In the genomic region with DNA sequence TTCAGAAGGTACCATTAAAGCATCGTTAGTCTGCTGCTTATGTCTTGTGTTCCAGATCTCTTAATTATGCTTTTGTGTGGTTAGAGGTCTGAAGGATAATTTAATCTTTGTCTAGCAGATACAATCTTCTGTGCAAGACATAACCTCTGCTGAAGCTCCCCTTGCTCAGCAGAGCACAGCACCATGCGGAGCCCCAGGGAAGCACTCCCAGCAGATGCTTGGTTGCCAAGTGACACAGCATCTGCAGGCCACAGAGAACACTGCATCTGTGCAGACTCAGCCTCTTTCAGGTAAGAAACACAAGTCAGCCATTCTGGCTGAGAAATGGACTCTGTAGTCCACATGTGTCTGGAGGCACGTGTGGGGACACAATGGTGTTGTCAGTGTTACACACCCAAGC, we compare ENCODE assay signal across 29 mouse cellular contexts. TPM values are rescaled to one million over a fixed set of nuclear protein-coding genes. Genes with fewer than 3 reads are reported as not detected.
A peak's percentile ranks its signal among the peaks of the same experiment; 100 is the strongest.
DNase-seq lines count a peak whose midpoint lies in the region; ATAC-seq lines count a peak whose summit lies in the region.
"Had no signal": no experiment of that assay in that cellular context is flagged by ENCODE, and none has a peak within 500 bp of the region (broad histone marks: within the 10 kb centered on the region; RNA-seq: fewer than 3 reads in every experiment).

No protein-coding gene starts in this region.

- peak; percentile 62; the same call in 1 of the 2 replicates for ATAC-seq in kidney, embryonic 14.5 days (ENCODE audit: low FRiP score, low TSS enrichment)
- 0 out of 2 replicates have a peak, but pooled peaks have one; percentile 50 for ATAC-seq in neural tube, embryonic 12.5 days (ENCODE audit: low FRiP score, low read depth)
- ATAC-seq: forebrain, embryonic 13.5 days; liver, embryonic 12.5 days; liver, postnatal 0 days had no signal

- DNase-seq in adrenal gland, postnatal 14 days = peak; percentile 22
- no peak for DNase-seq in adrenal gland, adult 8-10 months
- DNase-seq in kidney, postnatal 25 days = no peak
- no peak for DNase-seq in neural tube, embryonic 10.5 days (ENCODE audit: extremely low spot score, low spot score)
- DNase-seq in right cerebral cortex, postnatal 25 days = no peak
- DNase-seq: adrenal gland, postnatal 25 days; cerebellum, adult 2 months; cerebellum, postnatal 14 days; gastrocnemius, postnatal 25 days; heart, adult 11 months; kidney, adult 9 months; kidney, postnatal 14 days; left cerebral cortex, postnatal 4 days; liver, postnatal 0 days; lung, postnatal 36 days; spleen, adult 18-20 months; thymus, postnatal 14 days had no signal

- H3K4me2 ChIP-seq in kidney, embryonic 14.5 days (replicated peaks; ENCODE audit: low read depth, low read length) = no peak overlapping the region
- H3K4me2 ChIP-seq in neural tube, embryonic 12.5 days (replicated peaks) = no peak overlapping the region
- H3K4me2 ChIP-seq: forebrain, embryonic 13.5 days; heart, embryonic 15.5 days; liver, embryonic 12.5 days; midbrain, embryonic 12.5 days; neural tube, embryonic 13.5 days had no signal

- no peaks in the 10 kb centered on the region for H3K4me1 ChIP-seq in kidney, embryonic 14.5 days (ENCODE audit: control insufficient read depth, insufficient read depth, low read length)
- no peaks in the 10 kb centered on the region for H3K4me1 ChIP-seq in neural tube, embryonic 12.5 days
- H3K4me1 ChIP-seq: forebrain, embryonic 13.5 days; heart, embryonic 10.5 days; heart, embryonic 15.5 days; liver, embryonic 12.5 days had no signal

- 75% methylated on average over 3 of the region's 3 CpGs for WGBS in kidney, embryonic 14.5 days
- 77% methylated on average over 3 of the region's 3 CpGs for WGBS in neural tube, embryonic 12.5 days

- H3K36me3 ChIP-seq in kidney, embryonic 14.5 days (ENCODE audit: control insufficient read depth, insufficient read depth, low read length) = no peaks in the 10 kb centered on the region
- no peaks in the 10 kb centered on the region for H3K36me3 ChIP-seq in neural tube, embryonic 12.5 days
- H3K36me3 ChIP-seq: heart, embryonic 10.5 days; liver, embryonic 12.5 days; midbrain, embryonic 12.5 days had no signal

- no peaks in the 10 kb centered on the region for H3K27me3 ChIP-seq in kidney, embryonic 14.5 days (ENCODE audit: control insufficient read depth, insufficient read depth, low read length)
- no peaks in the 10 kb centered on the region for H3K27me3 ChIP-seq in neural tube, embryonic 12.5 days (replicated peaks)
- H3K27me3 ChIP-seq: CH12.LX; forebrain, embryonic 13.5 days; heart, embryonic 15.5 days; liver, embryonic 12.5 days; midbrain, embryonic 12.5 days; neural tube, embryonic 13.5 days had no signal

- H3K9ac ChIP-seq in kidney, embryonic 14.5 days (ENCODE audit: low read depth, low read length) = no peak overlapping the region
- H3K9ac ChIP-seq in neural tube, embryonic 12.5 days = no peak overlapping the region
- H3K9ac ChIP-seq: forebrain, embryonic 13.5 days; heart, embryonic 15.5 days; liver, embryonic 12.5 days; liver, postnatal 0 days; midbrain, embryonic 12.5 days; neural tube, embryonic 13.5 days had no signal

- H3K9me3 ChIP-seq in kidney, embryonic 14.5 days (ENCODE audit: control insufficient read depth, low read length) = no peaks in the 10 kb centered on the region
- no peaks in the 10 kb centered on the region for H3K9me3 ChIP-seq in neural tube, embryonic 12.5 days
- H3K9me3 ChIP-seq: forebrain, embryonic 13.5 days; heart, embryonic 10.5 days; heart, embryonic 15.5 days; liver, embryonic 12.5 days; midbrain, embryonic 12.5 days; neural tube, embryonic 13.5 days had no signal

- H3K27ac ChIP-seq in kidney, embryonic 14.5 days (ENCODE audit: low read depth, low read length) = no peak overlapping the region
- no peak overlapping the region for H3K27ac ChIP-seq in neural tube, embryonic 12.5 days
- H3K27ac ChIP-seq: forebrain, embryonic 13.5 days; heart, embryonic 10.5 days; heart, embryonic 15.5 days; liver, embryonic 12.5 days; midbrain, embryonic 12.5 days; neural tube, embryonic 13.5 days had no signal

- H3K4me3 ChIP-seq in kidney, embryonic 14.5 days (ENCODE audit: low read length) = no peak overlapping the region
- no peak overlapping the region for H3K4me3 ChIP-seq in neural tube, embryonic 12.5 days
- H3K4me3 ChIP-seq: erythroblast, embryonic 14.5 days; forebrain, embryonic 13.5 days; heart, embryonic 10.5 days; heart, embryonic 15.5 days; liver, embryonic 12.5 days; midbrain, embryonic 12.5 days; neural tube, embryonic 13.5 days had no signal

RNA-seq across cellular contexts. Expression of gene Ephx4, which starts 32.5 kb away (rescaled TPM):
- 0.74 and 0.86 TPM in 2 replicates for total RNA-seq in adrenal gland, postnatal 14 days (2021)
- total RNA-seq in adrenal gland, adult 8-10 months (2022) = 1 to 10 TPM; 1.4 to 3.1 (median 2.1) TPM
- polyA plus RNA-seq in kidney, embryonic 14.5 days (2014; fragmentation: Nextera tagmentation; extraction: Ambion mirVana) = 2.5 and 2.7 TPM in 2 replicates
- 1.5 TPM in 2 replicates for polyA plus RNA-seq in neural tube, embryonic 12.5 days (2016; fragmentation: Nextera tagmentation; extraction: Ambion mirVana)
- total RNA-seq: megakaryocyte, adult 5-6 weeks had no signal
- polyA plus RNA-seq: C2C12; erythroblast, embryonic 14.5 days; liver, embryonic 12.5 days had no signal

RNA-seq across cellular contexts. Expression of gene Brdt, which starts 39.1 kb away (rescaled TPM):
- total RNA-seq in adrenal gland, postnatal 14 days (2021) = 3.5 and 4.5 TPM in 2 replicates
- 1 to 10 TPM; 3.3 to 5.2 (median 4.0) TPM for total RNA-seq in adrenal gland, adult 8-10 months (2022)
- 1.4 and 1.9 TPM in 2 replicates for polyA plus RNA-seq in kidney, embryonic 14.5 days (2014; fragmentation: Nextera tagmentation; extraction: Ambion mirVana)
- 1.8 and 2.1 TPM in 2 replicates for polyA plus RNA-seq in neural tube, embryonic 12.5 days (2016; fragmentation: Nextera tagmentation; extraction: Ambion mirVana)
- polyA plus RNA-seq: erythroblast, embryonic 14.5 days had no signal
